Mouse (Mus musculus) embryonic fibroblast, embryonic 13.5 days (primary cell): ENCODE measurements around the gene Ccdc146.

Experiments
- CTCF ChIP-seq: IDR thresholded peaks from 2 replicates; pipeline ENCODE4 v1.5.1; 2011; ENCODE audit warnings: mild to moderate bottlenecking, control low read depth, low read length, moderate library complexity, borderline replicate concordance; ENCODE audit not compliant: insufficient read depth
- POLR2A ChIP-seq: IDR thresholded peaks from 2 replicates; pipeline ENCODE4 v1.6.1; 2011; ENCODE audit warnings: low read depth, mild to moderate bottlenecking, control low read depth, low read length, moderate library complexity

DNA sequence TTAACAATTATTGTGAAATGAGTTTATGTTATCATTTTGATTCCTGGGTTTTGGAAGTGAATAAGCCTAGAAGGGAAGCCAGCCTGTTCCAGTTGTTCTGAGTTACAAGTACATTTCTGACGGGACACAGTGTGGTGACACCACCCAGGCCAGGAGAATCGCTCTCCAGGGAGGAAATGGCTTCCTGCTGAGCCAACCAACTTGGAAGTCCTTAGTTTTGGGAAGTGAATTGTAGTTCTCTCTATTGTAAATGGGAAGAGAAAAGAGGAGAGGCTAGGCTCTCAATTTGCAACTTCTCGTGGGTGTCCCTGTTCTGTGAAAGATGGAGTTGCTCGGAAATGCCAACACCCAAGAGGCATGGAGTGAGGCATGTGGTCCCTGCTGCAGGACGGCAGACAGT lies 155.0 kb downstream of the Ccdc146 start:
- TF ChIP-seq POLR2A (no peak), CTCF (no peak)
